Mouse (Mus musculus): ENCODE measurements around the gene Mpp6. TPM values are rescaled to one million over a fixed set of nuclear protein-coding genes. Genes with fewer than 3 reads are reported as not detected.

Mpp6 gene
- 126 and 132 TPM in 2 replicates for polyA plus RNA-seq (2015; fragmentation: Nextera tagmentation; extraction: Ambion mirVana)

DNA sequence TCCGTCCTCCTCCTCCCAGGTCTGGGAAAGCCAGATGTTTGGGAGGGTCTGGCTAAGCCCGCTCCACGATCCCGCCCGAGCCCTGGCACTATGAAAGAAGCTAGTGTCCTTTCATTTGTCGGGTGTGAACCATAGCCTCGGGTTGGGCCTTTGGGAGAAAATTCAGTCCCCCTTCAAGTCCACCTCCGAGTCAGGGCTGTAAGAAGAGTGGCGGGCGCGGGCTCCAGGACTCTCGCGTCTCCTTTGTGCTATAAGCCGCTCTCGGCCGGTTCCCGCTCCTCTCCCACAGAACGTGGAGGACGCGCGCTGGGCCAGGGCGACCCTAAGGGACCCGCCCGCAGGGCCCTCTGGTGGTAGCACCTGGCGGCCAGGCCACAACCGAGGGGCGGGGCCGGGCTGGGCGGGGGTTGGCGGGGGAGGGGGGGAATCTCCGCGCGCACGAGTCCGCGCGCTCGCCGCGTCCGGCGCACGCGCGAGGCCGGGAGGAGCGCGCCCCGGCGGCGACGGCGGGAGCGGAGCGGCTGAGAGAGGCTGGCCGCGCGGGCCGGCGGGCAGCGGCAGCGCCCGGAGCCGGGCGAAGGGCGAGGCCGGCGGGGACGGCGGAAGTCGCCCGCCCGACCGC, at the start of gene Mpp6:
Mpp6 (plus strand) TSS at position 485 of the 622 bp plus-strand sequence.

Other genes with a start within 250 kb of the Mpp6 start
- gene Gsdme, start 153.6 kb downstream of the Mpp6 start, polyA plus RNA-seq (2015; fragmentation: Nextera tagmentation; extraction: Ambion mirVana), result 31.2 and 42.6 TPM in 2 replicates

All from skeletal muscle tissue, postnatal 0 days (tissue).